Mouse (Mus musculus) heart, adult 8-10 months (tissue): ENCODE data around the gene Cdh12. TPM values are rescaled to one million over a fixed set of nuclear protein-coding genes. Genes with fewer than 3 reads are reported as not detected.
"Not testable (repeated sequence)": the region's sequence is repeated elsewhere in the genome, so short reads cannot be mapped to it uniquely, and the experiment has no call there.

Source experiments
- DNase-seq: peaks from one replicate; pipeline ENCODE4 v3.0.0; 2022; ENCODE audit warnings: low spot score
- microRNA-seq: library from miRNA; unstranded; fragments of <30 nt; microRNA quantifications from one replicate; pipeline ENCODE4 v1.2.0, GENCODE M21; 2022
- total RNA-seq, 4 experiments: library from RNA; stranded (reverse); gene quantifications; 2 replicates each; pipeline ENCODE4 v1.2.4; 2022

Cdh12 gene
- total RNA-seq, 4 experiments from 2014 or later: not detected

- DNase-seq: no peak
These were observed 926.4 kb downstream of the Cdh12 start for GRCm38 (mm10) chr15:21375460-21375859.

GRCm38 (mm10) chr15:21375871-21376270 is 926.8 kb downstream of the Cdh12 start:
- no peak for DNase-seq

- not testable (repeated sequence) for DNase-seq
These were observed 942.4 kb downstream of the Cdh12 start for GRCm38 (mm10) chr15:21391442-21391841.

GRCm38 (mm10) chr15:21393080-21393479 is 944.0 kb downstream of the Cdh12 start:
- no peak for DNase-seq

GRCm38 (mm10) chr15:21405196-21405595 is 956.1 kb downstream of the Cdh12 start:
- DNase-seq: no peak

- peak; percentile 6 for DNase-seq
These were observed 958.4 kb downstream of the Cdh12 start for GRCm38 (mm10) chr15:21407324-21408044.

- no peak for DNase-seq
These were observed 988.3 kb downstream of the Cdh12 start for GRCm38 (mm10) chr15:21437347-21437746.

GRCm38 (mm10) chr15:21437924-21438323 is 988.9 kb downstream of the Cdh12 start:
- DNase-seq: no peak

GRCm38 (mm10) chr15:21458098-21458497 is 1009.0 kb downstream of the Cdh12 start:
- DNase-seq: no peak

- no peak for DNase-seq
These were observed 1070.3 kb downstream of the Cdh12 start for GRCm38 (mm10) chr15:21519355-21519869.

- DNase-seq: no peak
These were observed 1081.7 kb downstream of the Cdh12 start for GRCm38 (mm10) chr15:21530804-21531203.

- DNase-seq: no peak
These were observed 1087.8 kb downstream of the Cdh12 start for GRCm38 (mm10) chr15:21536909-21537308.

GRCm38 (mm10) chr15:21544786-21545185 is 1095.7 kb downstream of the Cdh12 start:
- DNase-seq: no peak

- no peak for DNase-seq
These were observed 1106.9 kb downstream of the Cdh12 start for GRCm38 (mm10) chr15:21555981-21556380.

- DNase-seq: no peak
These were observed 1117.4 kb downstream of the Cdh12 start for GRCm38 (mm10) chr15:21566314-21567051.

- no peak for DNase-seq
These were observed 1155.4 kb downstream of the Cdh12 start for GRCm38 (mm10) chr15:21604510-21604909.

Small RNA genes within 50 kb of the gene (microRNA-seq; reads per million reads assigned to microRNA genes)
- not detected for gene Gm27397

Other genes starting within 250 kb of the Cdh12 start
- gene Acot10, start 217.5 kb downstream of the Cdh12 start, total RNA-seq: not detected